Mouse (Mus musculus) heart, embryonic 15.5 days (tissue): ENCODE measurements around the gene Cadm3. TPM values are rescaled to one million over a fixed set of nuclear protein-coding genes. Genes with fewer than 3 reads are reported as not detected.

Source experiments
- ATAC-seq: fragments of 200-750 bp; cut with Nextera tagmentation; replicated peaks from 2 replicates; pipeline ENCODE4 v1.8.0; 2017; ENCODE audit warnings: low read depth, moderate TSS enrichment; ENCODE audit not compliant: insufficient number of reproducible peaks, insufficient read depth, low FRiP score
- H3K27ac ChIP-seq: fragments of 300-500 bp; sonication (generic); 2 replicates; pipeline ENCODE4 v1.5.1; 2015; ENCODE audit warnings: mild to moderate bottlenecking, inconsistent platforms
- H3K27me3 ChIP-seq: fragments of 300-500 bp; sonication (generic); 2 replicates; pipeline ENCODE4 v1.6.1; 2015; ENCODE audit warnings: inconsistent platforms
- H3K36me3 ChIP-seq: fragments of 300-500 bp; sonication (generic); 2 replicates; pipeline ENCODE4 v1.6.1; 2015; ENCODE audit warnings: mild to moderate bottlenecking, inconsistent platforms
- H3K4me1 ChIP-seq: fragments of 300-500 bp; sonication (generic); replicated peaks from 2 replicates; pipeline ENCODE4 v1.6.1; 2015; ENCODE audit warnings: inconsistent platforms
- H3K4me2 ChIP-seq: fragments of 300-500 bp; sonication (generic); 2 replicates; pipeline ENCODE4 v1.6.1; 2015; ENCODE audit warnings: inconsistent platforms, mild to moderate bottlenecking, moderate library complexity
- H3K4me3 ChIP-seq: fragments of 300-500 bp; sonication (generic); 2 replicates; pipeline ENCODE4 v1.5.1; 2015; ENCODE audit warnings: mild to moderate bottlenecking, inconsistent platforms
- H3K9ac ChIP-seq: fragments of 300-500 bp; sonication (generic); 2 replicates; pipeline ENCODE4 v1.6.1; 2015; ENCODE audit warnings: mild to moderate bottlenecking, inconsistent platforms
- H3K9me3 ChIP-seq: fragments of 300-500 bp; sonication (generic); replicated peaks from 2 replicates; pipeline ENCODE4 v1.6.1; 2016; ENCODE audit warnings: inconsistent platforms
- WGBS: fragments of 180-500 bp; shearing (Covaris S2); methylation state at CpG from one replicate; pipeline ENCODE4 v1.1.7; 2015; ENCODE audit warnings: mixed read lengths; 5-methylcytosine and 5-hydroxymethylcytosine counted together
- polyA plus RNA-seq: library from polyadenylated mRNA; unstranded; fragments of >200 nt; fragmentation: Nextera tagmentation; extraction: Ambion mirVana; gene quantifications from 2 replicates; pipeline ENCODE4 v1.2.1, GENCODE M21; 2015

Cadm3 gene
- 0.25 and 0.52 TPM in 2 replicates for polyA plus RNA-seq

GRCm38 (mm10) chr1:173367356-173368046 lies at the start of gene Cadm3:
Cadm3 (minus strand) TSS chr1:173367695.
- Histone ChIP-seq H3K9ac (peak within 1 kb of the TSS; percentile 42; the same call in 1 of the 2 replicates), H3K9me3 (no peaks in the 10 kb centered on the region), H3K4me1 (peaks cover 18% of the 10 kb centered on the region), H3K27me3 (peaks cover 50% of the 10 kb centered on the region), H3K27ac (no peak within 1 kb of the TSS), H3K36me3 (no peaks in the 10 kb centered on the region), H3K4me3 (peak within 1 kb of the TSS; percentile 52), H3K4me2 (peak within 1 kb of the TSS; percentile 87)
- peak; percentile 29; the same call in 1 of the 2 replicates for ATAC-seq
- under 1% methylated on average over 46 of the region's 46 CpGs for WGBS

GRCm38 (mm10) chr1:173414631-173415030 lies 47.1 kb upstream of the Cadm3 start:
- Histone ChIP-seq H3K4me1 (no peaks in the 10 kb centered on the region), H3K36me3 (no peaks in the 10 kb centered on the region), H3K27ac (no peak overlapping the region), H3K9me3 (no peaks in the 10 kb centered on the region), H3K27me3 (no peaks in the 10 kb centered on the region), H3K4me3 (no peak overlapping the region), H3K9ac (no peak overlapping the region), H3K4me2 (no peak overlapping the region)
- 76% methylated on average over 3 of the region's 3 CpGs for WGBS
- no peak for ATAC-seq

- no peak overlapping the region for H3K27ac ChIP-seq
Observed at GRCm38 (mm10) chr1:173411863-173412262, 44.4 kb upstream of the Cadm3 start.

GRCm38 (mm10) chr1:173409066-173409465 lies 41.6 kb upstream of the Cadm3 start:
- H3K4me1 ChIP-seq = no peaks in the 10 kb centered on the region
- H3K4me3 ChIP-seq = no peak overlapping the region
- H3K9me3 ChIP-seq = no peaks in the 10 kb centered on the region
- H3K27me3 ChIP-seq = no peaks in the 10 kb centered on the region
- no peak for ATAC-seq
- H3K9ac ChIP-seq = no peak overlapping the region
- H3K36me3 ChIP-seq = no peaks in the 10 kb centered on the region
- no peak overlapping the region for H3K27ac ChIP-seq
- H3K4me2 ChIP-seq = no peak overlapping the region

More at GRCm38 (mm10) chr1:173411863-173412262, 44.4 kb upstream of the Cadm3 start:
- H3K4me3 ChIP-seq = no peak overlapping the region
- 64% methylated on average over 4 of the region's 4 CpGs for WGBS
- ATAC-seq = no peak
- no peaks in the 10 kb centered on the region for H3K4me1 ChIP-seq
- H3K36me3 ChIP-seq = no peaks in the 10 kb centered on the region
- H3K27me3 ChIP-seq = no peaks in the 10 kb centered on the region
- no peak overlapping the region for H3K4me2 ChIP-seq
- no peak overlapping the region for H3K9ac ChIP-seq
- no peaks in the 10 kb centered on the region for H3K9me3 ChIP-seq

- H3K9me3 ChIP-seq = no peaks in the 10 kb centered on the region
- no peak overlapping the region for H3K9ac ChIP-seq
- ATAC-seq = no peak
- no peaks in the 10 kb centered on the region for H3K4me1 ChIP-seq
- H3K27me3 ChIP-seq = no peaks in the 10 kb centered on the region
- H3K4me3 ChIP-seq = no peak overlapping the region
- H3K27ac ChIP-seq = no peak overlapping the region
- no peaks in the 10 kb centered on the region for H3K36me3 ChIP-seq
- 63% methylated on average over 5 of the region's 5 CpGs for whole genome bisulfite sequencing
- H3K4me2 ChIP-seq = no peak overlapping the region
Observed at GRCm38 (mm10) chr1:173404696-173405309, 37.3 kb upstream of the Cadm3 start.

- H3K27ac ChIP-seq = no peak overlapping the region
- H3K4me2 ChIP-seq = no peak overlapping the region
- no peak for ATAC-seq
Observed at GRCm38 (mm10) chr1:173398323-173398970, 31.0 kb upstream of the Cadm3 start.

GRCm38 (mm10) chr1:173391754-173392153 lies 24.3 kb upstream of the Cadm3 start:
- no peaks in the 10 kb centered on the region for H3K4me1 ChIP-seq
- H3K27ac ChIP-seq = no peak overlapping the region
- no peak overlapping the region for H3K4me2 ChIP-seq
- no peaks in the 10 kb centered on the region for H3K27me3 ChIP-seq
- no peak overlapping the region for H3K9ac ChIP-seq
- 60% methylated on average over 6 of the region's 6 CpGs for WGBS
- no peak overlapping the region for H3K4me3 ChIP-seq
- ATAC-seq = no peak
- H3K36me3 ChIP-seq = no peaks in the 10 kb centered on the region
- no peaks in the 10 kb centered on the region for H3K9me3 ChIP-seq

More at GRCm38 (mm10) chr1:173398323-173398970, 31.0 kb upstream of the Cadm3 start:
- H3K36me3 ChIP-seq = no peaks in the 10 kb centered on the region
- 21% methylated on average over 3 of the region's 3 CpGs for WGBS
- H3K4me1 ChIP-seq = no peaks in the 10 kb centered on the region
- H3K4me3 ChIP-seq = no peak overlapping the region
- H3K9ac ChIP-seq = no peak overlapping the region
- no peaks in the 10 kb centered on the region for H3K9me3 ChIP-seq
- no peaks in the 10 kb centered on the region for H3K27me3 ChIP-seq

- Histone ChIP-seq H3K27me3 (no peaks in the 10 kb centered on the region), H3K9me3 (no peaks in the 10 kb centered on the region), H3K9ac (no peak overlapping the region), H3K4me3 (no peak overlapping the region), H3K4me1 (no peaks in the 10 kb centered on the region), H3K4me2 (no peak overlapping the region), H3K36me3 (no peaks in the 10 kb centered on the region), H3K27ac (no peak overlapping the region)
- ATAC-seq = no peak
- 10% methylated on average over 13 of the region's 13 CpGs for WGBS
Observed at GRCm38 (mm10) chr1:173389901-173390401, 22.5 kb upstream of the Cadm3 start.

GRCm38 (mm10) chr1:173389431-173389830 lies 21.9 kb upstream of the Cadm3 start:
- no peaks in the 10 kb centered on the region for H3K36me3 ChIP-seq
- H3K4me3 ChIP-seq = no peak overlapping the region
- no peak overlapping the region for H3K4me2 ChIP-seq
- no peak overlapping the region for H3K9ac ChIP-seq
- no peak overlapping the region for H3K27ac ChIP-seq
- no peaks in the 10 kb centered on the region for H3K4me1 ChIP-seq
- H3K27me3 ChIP-seq = no peaks in the 10 kb centered on the region
- no peak for ATAC-seq
- H3K9me3 ChIP-seq = no peaks in the 10 kb centered on the region
- 20% methylated on average over 3 of the region's 3 CpGs for WGBS

- Histone ChIP-seq H3K36me3 (no peaks in the 10 kb centered on the region), H3K4me1 (no peaks in the 10 kb centered on the region), H3K4me3 (no peak overlapping the region), H3K27ac (no peak overlapping the region), H3K4me2 (no peak overlapping the region), H3K27me3 (no peaks in the 10 kb centered on the region), H3K9ac (no peak overlapping the region), H3K9me3 (no peaks in the 10 kb centered on the region)
- ATAC-seq = no peak
- WGBS = 86% methylated on average over 6 of the region's 6 CpGs
Observed at GRCm38 (mm10) chr1:173381436-173381835, 13.9 kb upstream of the Cadm3 start.

- Histone ChIP-seq H3K4me3 (no peak overlapping the region), H3K27me3 (no peaks in the 10 kb centered on the region), H3K36me3 (no peaks in the 10 kb centered on the region), H3K4me1 (no peaks in the 10 kb centered on the region), H3K27ac (no peak overlapping the region), H3K9ac (no peak overlapping the region), H3K9me3 (no peaks in the 10 kb centered on the region), H3K4me2 (no peak overlapping the region)
- WGBS = 25% methylated on average over 13 of the region's 13 CpGs
- no peak for ATAC-seq
Observed at GRCm38 (mm10) chr1:173377380-173378112, 10.1 kb upstream of the Cadm3 start.
